Mouse (Mus musculus) lung, postnatal 0 days (tissue): ENCODE data around the gene Nexmif. TPM values are rescaled to one million over a fixed set of nuclear protein-coding genes. Genes with fewer than 3 reads are reported as not detected.
"Not testable (repeated sequence)": the region's sequence is repeated elsewhere in the genome, so short reads cannot be mapped to it uniquely, and the experiment has no call there.

Experiments
- ATAC-seq: fragments of 200-750 bp; cut with Nextera tagmentation; 2 replicates; pipeline ENCODE4 v1.8.0; 2017; ENCODE audit warnings: moderate library complexity
- DNase-seq: peaks from one replicate; pipeline ENCODE4 v3.0.0-alpha.2; 2016; ENCODE audit warnings: low spot score
- H3K27ac ChIP-seq: fragments of 300-500 bp; sonication (generic); 2 replicates; pipeline ENCODE4 v1.5.1; 2014; ENCODE audit warnings: antibody characterized with exemption, mild to moderate bottlenecking, low read length, mixed read lengths
- H3K27me3 ChIP-seq: fragments of 300-500 bp; sonication (generic); replicated peaks from 2 replicates; pipeline ENCODE4 v1.6.1; 2014; ENCODE audit warnings: low read length, mixed read lengths; ENCODE audit not compliant: insufficient read depth
- H3K36me3 ChIP-seq: fragments of 300-500 bp; sonication (generic); 2 replicates; pipeline ENCODE4 v1.6.1; 2014; ENCODE audit warnings: low read length, mixed read lengths; ENCODE audit not compliant: insufficient read depth
- H3K4me1 ChIP-seq: fragments of 300-500 bp; sonication (generic); 2 replicates; pipeline ENCODE4 v1.6.1; 2014; ENCODE audit warnings: antibody characterized with exemption, low read depth, low read length, mixed read lengths; ENCODE audit not compliant: insufficient read depth
- H3K4me2 ChIP-seq: fragments of 300-500 bp; sonication (generic); replicated peaks from 2 replicates; pipeline ENCODE4 v1.6.1; 2014; ENCODE audit warnings: low read depth, mild to moderate bottlenecking, low read length, moderate library complexity, mixed read lengths
- H3K4me3 ChIP-seq: fragments of 300-500 bp; sonication (generic); 2 replicates; pipeline ENCODE4 v1.5.1; 2014; ENCODE audit warnings: low read depth, low read length
- H3K9ac ChIP-seq: fragments of 300-500 bp; sonication (generic); replicated peaks from 2 replicates; pipeline ENCODE4 v1.6.1; 2014; ENCODE audit warnings: low read depth, mild to moderate bottlenecking
- H3K9me3 ChIP-seq: fragments of 300-500 bp; sonication (generic); 2 replicates; pipeline ENCODE4 v1.6.1; 2016; ENCODE audit warnings: low read length, mixed read lengths
- CTCF ChIP-seq: IDR thresholded peaks from 2 replicates; pipeline ENCODE4 v1.5.1; 2016; ENCODE audit warnings: antibody characterized with exemption, mild to moderate bottlenecking
- EP300 ChIP-seq: IDR thresholded peaks from 2 replicates; pipeline ENCODE4 v1.6.1; 2016; ENCODE audit warnings: antibody characterized with exemption, mild to moderate bottlenecking, control low read depth
- WGBS: fragments of 180-500 bp; shearing (Covaris S2); extraction: QIAGEN DNeasy Blood & Tissue Kit; methylation state at CpG from one replicate; pipeline ENCODE4 v1.1.7; 2014; 5-methylcytosine and 5-hydroxymethylcytosine counted together
- polyA plus RNA-seq: library from polyadenylated mRNA; unstranded; fragments of >200 nt; fragmentation: Nextera tagmentation; extraction: Ambion mirVana; gene quantifications from 2 replicates; pipeline ENCODE4 v1.2.1, GENCODE M21; 2015

Nexmif gene
- polyA plus RNA-seq, 1 experiment from 2014 or later: 4.2 TPM

- no peaks in the 10 kb centered on the region for H3K36me3 ChIP-seq
- no peak overlapping the region for H3K9ac ChIP-seq
- no peak overlapping the region for H3K27ac ChIP-seq
- 54% methylated on average over 5 of the region's 5 CpGs for WGBS
- DNase-seq (no peak), ATAC-seq (no peak)
- TF ChIP-seq CTCF (no peak), EP300 (no peak)
- H3K4me1 ChIP-seq: no peaks in the 10 kb centered on the region
- no peaks in the 10 kb centered on the region for H3K9me3 ChIP-seq
- H3K27me3 ChIP-seq: no peaks in the 10 kb centered on the region
- no peak overlapping the region for H3K4me2 ChIP-seq
- H3K4me3 ChIP-seq: no peak overlapping the region
Observed at GRCm38 (mm10) chrX:104196561-104196960, 4.4 kb downstream of the Nexmif start.

GRCm38 (mm10) chrX:104179257-104179656 is 21.7 kb downstream of the Nexmif start:
- H3K9ac ChIP-seq: no peak overlapping the region
- no peaks in the 10 kb centered on the region for H3K27me3 ChIP-seq
- no peak for TF ChIP-seq EP300
- TF ChIP-seq CTCF: peak; percentile 83
- peak; percentile 42 for DNase-seq
- H3K4me3 ChIP-seq: no peak overlapping the region
- H3K27ac ChIP-seq: no peak overlapping the region
- H3K36me3 ChIP-seq: no peaks in the 10 kb centered on the region
- no peak overlapping the region for H3K4me2 ChIP-seq
- no peaks in the 10 kb centered on the region for H3K9me3 ChIP-seq
- 13% methylated on average over 2 of the region's 2 CpGs for WGBS
- ATAC-seq: no peak
- H3K4me1 ChIP-seq: no peaks in the 10 kb centered on the region

- TF ChIP-seq CTCF: no peak
- TF ChIP-seq EP300: no peak
- no peak overlapping the region for H3K9ac ChIP-seq
- DNase-seq (no peak), ATAC-seq (no peak)
- 13% methylated on average over 1 of the region's 1 CpGs for WGBS
- H3K9me3 ChIP-seq: no peaks in the 10 kb centered on the region
- no peaks in the 10 kb centered on the region for H3K27me3 ChIP-seq
- H3K36me3 ChIP-seq: no peaks in the 10 kb centered on the region
- no peak overlapping the region for H3K4me3 ChIP-seq
- no peaks in the 10 kb centered on the region for H3K4me1 ChIP-seq
- no peak overlapping the region for H3K4me2 ChIP-seq
- no peak overlapping the region for H3K27ac ChIP-seq
Observed at GRCm38 (mm10) chrX:104150072-104150471, 50.9 kb downstream of the Nexmif start.

DNA sequence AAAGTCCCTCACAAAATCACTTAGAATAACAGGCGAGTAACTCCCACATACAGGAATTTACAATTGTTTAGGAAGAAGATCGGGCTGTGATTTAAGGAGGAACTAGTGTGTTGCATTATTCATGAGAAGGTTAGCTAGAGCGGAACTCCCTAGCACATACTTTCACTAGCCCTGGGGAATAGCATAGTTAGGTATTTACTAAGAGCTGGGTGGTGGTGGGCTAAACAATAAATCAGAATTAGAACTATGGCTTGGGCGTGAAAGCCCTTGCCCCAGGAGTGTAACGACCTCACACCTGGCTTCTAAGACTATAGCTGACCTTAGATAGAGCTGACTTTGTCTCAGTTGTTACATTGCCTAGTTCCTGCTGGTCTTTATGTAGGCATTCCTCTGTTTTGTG is 85.7 kb downstream of the Nexmif start:
- H3K4me3 ChIP-seq, ATAC-seq, H3K36me3 ChIP-seq, DNase-seq, H3K4me2 ChIP-seq, H3K9ac ChIP-seq, H3K27ac ChIP-seq, H3K27me3 ChIP-seq, H3K9me3 ChIP-seq, H3K4me1 ChIP-seq: not testable (repeated sequence)
- 72% methylated on average over 5 of the region's 5 CpGs for WGBS

- Histone ChIP-seq H3K4me1 (no peaks in the 10 kb centered on the region), H3K9ac (no peak overlapping the region), H3K27ac (no peak overlapping the region), H3K27me3 (no peaks in the 10 kb centered on the region), H3K36me3 (no peaks in the 10 kb centered on the region), H3K4me2 (no peak overlapping the region), H3K9me3 (no peaks in the 10 kb centered on the region), H3K4me3 (no peak overlapping the region)
- DNase-seq (no peak), ATAC-seq (no peak)
- no peak for TF ChIP-seq EP300
- TF ChIP-seq CTCF: peak; percentile 30; the same call in 1 of the 2 replicates
- WGBS: 68% methylated on average over 4 of the region's 4 CpGs
Observed at GRCm38 (mm10) chrX:104114596-104114995, 86.4 kb downstream of the Nexmif start.

GRCm38 (mm10) chrX:104054848-104055247 is 146.1 kb downstream of the Nexmif start:
- H3K9ac ChIP-seq: no peak overlapping the region
- no peak overlapping the region for H3K4me3 ChIP-seq
- TF ChIP-seq CTCF: no peak
- TF ChIP-seq EP300: peak; percentile 74
- H3K36me3 ChIP-seq: no peaks in the 10 kb centered on the region
- peak; percentile 77 for ATAC-seq
- no peaks in the 10 kb centered on the region for H3K9me3 ChIP-seq
- DNase-seq: peak; percentile 53
- WGBS: 43% methylated on average over 2 of the region's 2 CpGs
- no peak overlapping the region for H3K27ac ChIP-seq
- H3K4me2 ChIP-seq: no peak overlapping the region
- H3K27me3 ChIP-seq: no peaks in the 10 kb centered on the region
- no peaks in the 10 kb centered on the region for H3K4me1 ChIP-seq

DNA sequence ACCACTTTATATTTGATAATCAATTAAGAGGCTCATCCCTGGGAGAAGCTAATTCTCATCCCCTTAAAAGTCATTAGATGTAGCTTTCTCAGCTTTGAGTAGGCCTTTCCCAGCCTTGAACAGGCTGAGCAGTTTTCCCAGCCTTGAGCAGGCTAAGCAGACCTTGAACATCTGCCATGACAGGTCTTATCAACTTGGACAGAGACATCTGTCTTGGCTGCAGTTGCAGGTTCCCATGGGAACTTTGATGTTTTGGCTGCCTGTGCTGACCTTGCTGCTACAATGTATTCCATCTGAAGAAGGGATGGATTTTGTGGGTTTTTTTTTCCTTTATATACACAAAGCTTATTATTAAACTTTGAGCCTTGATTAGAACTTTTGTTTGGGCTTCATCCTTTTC is 160.7 kb downstream of the Nexmif start:
- ATAC-seq (no peak), DNase-seq (no peak)
- no peaks in the 10 kb centered on the region for H3K4me1 ChIP-seq
- no peak overlapping the region for H3K27ac ChIP-seq
- no peaks in the 10 kb centered on the region for H3K9me3 ChIP-seq
- no peak overlapping the region for H3K4me3 ChIP-seq
- H3K4me2 ChIP-seq: no peak overlapping the region
- no peaks in the 10 kb centered on the region for H3K36me3 ChIP-seq
- H3K27me3 ChIP-seq: no peaks in the 10 kb centered on the region
- no peak overlapping the region for H3K9ac ChIP-seq
- no peak for TF ChIP-seq EP300
- no peak for TF ChIP-seq CTCF
